Mouse (Mus musculus): Measurements from ENCODE around the gene Krtap10-10. TPM values are rescaled to one million over a fixed set of nuclear protein-coding genes. Genes with fewer than 3 reads are reported as not detected.

Krtap10-10 gene
- not detected in 2 replicates for polyA plus RNA-seq (2015; fragmentation: Nextera tagmentation; extraction: Ambion mirVana)

DNA sequence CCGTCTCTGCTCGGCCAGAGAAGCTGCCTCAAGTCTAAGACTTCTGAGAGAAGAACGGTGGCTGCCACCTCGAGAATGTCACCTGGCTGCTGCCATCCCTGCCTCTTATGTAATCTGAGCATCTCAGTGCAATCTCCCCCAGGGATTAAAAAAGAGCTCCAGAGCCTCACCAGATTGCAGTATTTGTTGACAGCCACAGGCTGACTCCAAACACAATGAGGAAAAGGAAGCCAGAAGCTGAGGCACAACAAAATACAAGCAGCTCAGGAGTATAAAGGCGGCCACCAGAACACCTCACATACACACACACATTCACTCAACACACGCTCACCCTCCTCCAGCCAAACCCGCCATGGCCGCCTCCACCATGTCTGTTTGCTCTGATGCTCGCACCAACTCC lies at the start of gene Krtap10-10:
TSS of gene Krtap10-10 (plus strand) at position 301 of the 400 bp plus-strand sequence.

GRCm38 (mm10) chr10:77787876-77788275 lies 47.9 kb upstream of the Krtap10-10 start, which contains the start of gene Gm7137:
Gm7137 (minus strand) TSS chr10:77788200.

DNA sequence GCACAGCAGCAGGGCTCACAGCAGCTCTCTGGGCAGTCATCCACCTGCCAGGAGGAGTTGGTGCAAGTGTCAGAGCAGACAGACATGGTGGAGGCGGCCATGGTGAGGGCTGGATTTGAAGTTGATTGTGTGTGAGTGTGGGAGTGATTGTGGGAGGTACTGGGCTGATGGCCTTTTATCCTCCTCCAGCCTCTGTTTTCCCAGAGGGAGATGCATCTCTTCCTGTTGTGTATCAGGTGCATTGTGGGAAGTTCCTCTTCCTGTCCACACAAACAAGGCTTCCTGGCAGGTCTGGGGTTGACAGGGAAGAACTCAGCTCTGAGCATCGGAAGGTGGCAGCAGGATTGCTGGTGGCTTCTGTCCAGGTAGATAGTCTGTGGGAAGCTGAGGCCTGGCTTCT lies 40.8 kb upstream of the Krtap10-10 start, which contains the start of gene Gm9639:
TSS of gene Gm9639 (minus strand) at position 101 of the 400 bp plus-strand sequence.

GRCm38 (mm10) chr10:77798921-77799508 lies 36.7 kb upstream of the Krtap10-10 start, which contains the start of gene Gm19668:
Gm19668 (minus strand) TSS chr10:77799133.

GRCm38 (mm10) chr10:77811743-77812142 lies 24.0 kb upstream of the Krtap10-10 start, which contains the start of gene Gm9507:
Gm9507 (minus strand) TSS chr10:77811843.

GRCm38 (mm10) chr10:77814382-77814781 lies 21.4 kb upstream of the Krtap10-10 start, which contains the start of gene Gm2696:
Gm2696 (plus strand) TSS chr10:77814682.

DNA sequence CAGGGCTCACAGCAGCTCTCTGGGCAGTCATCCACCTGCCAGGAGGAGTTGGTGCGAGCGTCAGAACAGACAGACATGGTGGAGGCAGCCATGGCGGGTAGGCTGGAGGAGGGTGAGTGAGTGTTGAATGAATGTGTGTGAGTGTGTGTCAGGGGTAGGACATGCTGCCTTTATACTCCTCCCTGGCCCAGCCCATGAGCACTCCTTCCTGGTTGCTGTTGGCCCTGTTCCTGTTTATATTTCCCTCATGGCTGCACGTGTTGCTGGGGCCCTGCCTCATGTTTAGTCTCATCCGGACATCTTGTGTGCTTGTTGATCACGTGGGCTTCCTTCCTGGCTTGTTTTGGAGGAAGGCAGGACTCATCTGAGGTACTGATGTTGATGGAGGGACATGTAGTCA lies 8.8 kb upstream of the Krtap10-10 start, which contains the start of gene Krtap10-4:
TSS of gene Krtap10-4 (minus strand) at position 145 of the 400 bp plus-strand sequence.

GRCm38 (mm10) chr10:77846503-77846902 lies 10.8 kb downstream of the Krtap10-10 start, which contains the start of gene Gm36176:
Gm36176 (plus strand) TSS chr10:77846803.

GRCm38 (mm10) chr10:77852559-77852958 lies 16.8 kb downstream of the Krtap10-10 start, which contains the start of gene Gm10318:
Gm10318 (plus strand) TSS chr10:77852859.

DNA sequence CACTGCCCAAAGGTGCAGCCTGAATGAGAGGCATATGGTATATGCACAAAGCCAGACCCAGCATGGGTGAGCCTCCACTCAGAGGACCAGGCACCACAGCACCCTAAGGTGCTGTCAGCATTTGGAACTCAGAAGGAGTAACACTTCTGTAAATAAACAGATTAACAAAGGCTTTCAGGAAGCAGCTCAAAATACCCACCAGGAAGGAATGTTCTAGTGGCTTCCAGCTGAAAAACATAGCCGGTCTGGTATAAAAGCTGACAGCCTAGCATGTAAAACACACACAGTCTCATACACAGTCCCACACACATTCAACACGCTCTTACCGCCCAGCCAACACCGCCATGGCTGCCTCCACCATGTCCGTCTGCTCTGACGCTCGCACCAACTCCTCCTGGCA lies 25.9 kb downstream of the Krtap10-10 start, which contains the start of gene Gm3285:
TSS of gene Gm3285 (plus strand) at position 301 of the 400 bp plus-strand sequence.

Other genes starting within 250 kb of the Krtap10-10 start
- 163 and 182 TPM in 2 replicates for gene Sumo3, start 229.8 kb upstream of the Krtap10-10 start, polyA plus RNA-seq (2015; fragmentation: Nextera tagmentation; extraction: Ambion mirVana)
- gene Gm49325, start 229.8 kb upstream of the Krtap10-10 start, polyA plus RNA-seq (2015; fragmentation: Nextera tagmentation; extraction: Ambion mirVana), result 5.2 and 12.6 TPM in 2 replicates
- gene Ube2g2, start 213.7 kb upstream of the Krtap10-10 start, polyA plus RNA-seq (2015; fragmentation: Nextera tagmentation; extraction: Ambion mirVana), result 41.2 and 42.6 TPM in 2 replicates
- gene Tspear, start 149.4 kb upstream of the Krtap10-10 start, polyA plus RNA-seq (2015; fragmentation: Nextera tagmentation; extraction: Ambion mirVana), result 0.10 TPM in 1 of 2 replicates, not detected in the other
- not detected in 2 replicates for gene Gm19402, start 145.2 kb upstream of the Krtap10-10 start, polyA plus RNA-seq (2015; fragmentation: Nextera tagmentation; extraction: Ambion mirVana)
- not detected in 2 replicates for gene Gm9508, start 138.7 kb upstream of the Krtap10-10 start, polyA plus RNA-seq (2015; fragmentation: Nextera tagmentation; extraction: Ambion mirVana)
- gene Gm10272, start 129.3 kb upstream of the Krtap10-10 start, polyA plus RNA-seq (2015; fragmentation: Nextera tagmentation; extraction: Ambion mirVana), result not detected in 2 replicates
- not detected in 2 replicates for gene Gm10024, start 124.5 kb upstream of the Krtap10-10 start, polyA plus RNA-seq (2015; fragmentation: Nextera tagmentation; extraction: Ambion mirVana)
- gene Gm10142, start 120.1 kb upstream of the Krtap10-10 start, polyA plus RNA-seq (2015; fragmentation: Nextera tagmentation; extraction: Ambion mirVana), result not detected in 2 replicates
- gene Krtap12-1, start 115.3 kb upstream of the Krtap10-10 start, polyA plus RNA-seq (2015; fragmentation: Nextera tagmentation; extraction: Ambion mirVana), result not detected in 2 replicates
- gene Gm10100, start 109.5 kb upstream of the Krtap10-10 start, polyA plus RNA-seq (2015; fragmentation: Nextera tagmentation; extraction: Ambion mirVana), result not detected in 2 replicates
- not detected in 2 replicates for gene Gm18596, start 93.3 kb upstream of the Krtap10-10 start, polyA plus RNA-seq (2015; fragmentation: Nextera tagmentation; extraction: Ambion mirVana)
- gene Gm9736, start 84.6 kb upstream of the Krtap10-10 start, polyA plus RNA-seq (2015; fragmentation: Nextera tagmentation; extraction: Ambion mirVana), result not detected in 2 replicates
- gene Gm3233, start 76.3 kb upstream of the Krtap10-10 start, polyA plus RNA-seq (2015; fragmentation: Nextera tagmentation; extraction: Ambion mirVana), result not detected in 2 replicates
- gene Gm3238, start 64.6 kb upstream of the Krtap10-10 start, polyA plus RNA-seq (2015; fragmentation: Nextera tagmentation; extraction: Ambion mirVana), result not detected in 2 replicates
- gene Gm7138, start 59.0 kb upstream of the Krtap10-10 start, polyA plus RNA-seq (2015; fragmentation: Nextera tagmentation; extraction: Ambion mirVana), result not detected in 2 replicates
- gene Gm3250, start 53.4 kb upstream of the Krtap10-10 start, polyA plus RNA-seq (2015; fragmentation: Nextera tagmentation; extraction: Ambion mirVana), result not detected in 2 replicates
- gene Gm7137, start 47.7 kb upstream of the Krtap10-10 start, polyA plus RNA-seq (2015; fragmentation: Nextera tagmentation; extraction: Ambion mirVana), result not detected in 2 replicates
- not detected in 2 replicates for gene Gm9639, start 40.9 kb upstream of the Krtap10-10 start, polyA plus RNA-seq (2015; fragmentation: Nextera tagmentation; extraction: Ambion mirVana)
- gene Gm19668, start 36.8 kb upstream of the Krtap10-10 start, polyA plus RNA-seq (2015; fragmentation: Nextera tagmentation; extraction: Ambion mirVana), result not detected in 2 replicates
- not detected in 2 replicates for gene Gm9507, start 24.1 kb upstream of the Krtap10-10 start, polyA plus RNA-seq (2015; fragmentation: Nextera tagmentation; extraction: Ambion mirVana)
- not detected in 2 replicates for gene Gm2696, start 21.3 kb upstream of the Krtap10-10 start, polyA plus RNA-seq (2015; fragmentation: Nextera tagmentation; extraction: Ambion mirVana)
- not detected in 2 replicates for gene Krtap10-4, start 8.9 kb upstream of the Krtap10-10 start, polyA plus RNA-seq (2015; fragmentation: Nextera tagmentation; extraction: Ambion mirVana)
- not detected in 2 replicates for gene Gm36176, start 10.9 kb downstream of the Krtap10-10 start, polyA plus RNA-seq (2015; fragmentation: Nextera tagmentation; extraction: Ambion mirVana)
- not detected in 2 replicates for gene Gm10318, start 16.9 kb downstream of the Krtap10-10 start, polyA plus RNA-seq (2015; fragmentation: Nextera tagmentation; extraction: Ambion mirVana)
- gene Gm3285, start 26.0 kb downstream of the Krtap10-10 start, polyA plus RNA-seq (2015; fragmentation: Nextera tagmentation; extraction: Ambion mirVana), result not detected in 2 replicates
- gene Lrrc3, start 66.6 kb downstream of the Krtap10-10 start, polyA plus RNA-seq (2015; fragmentation: Nextera tagmentation; extraction: Ambion mirVana), result 0.45 and 0.57 TPM in 2 replicates
- 7.4 and 8.4 TPM in 2 replicates for gene Trpm2, start 134.6 kb downstream of the Krtap10-10 start, polyA plus RNA-seq (2015; fragmentation: Nextera tagmentation; extraction: Ambion mirVana)
- 7.3 and 8.6 TPM in 2 replicates for gene 1810043G02Rik, start 142.6 kb downstream of the Krtap10-10 start, polyA plus RNA-seq (2015; fragmentation: Nextera tagmentation; extraction: Ambion mirVana)
- gene Pfkl, start 174.1 kb downstream of the Krtap10-10 start, polyA plus RNA-seq (2015; fragmentation: Nextera tagmentation; extraction: Ambion mirVana), result 39.6 and 40.7 TPM in 2 replicates
- 0.50 and 0.57 TPM in 2 replicates for gene Dnmt3l, start 206.0 kb downstream of the Krtap10-10 start, polyA plus RNA-seq (2015; fragmentation: Nextera tagmentation; extraction: Ambion mirVana)
- gene Aire, start 207.7 kb downstream of the Krtap10-10 start, polyA plus RNA-seq (2015; fragmentation: Nextera tagmentation; extraction: Ambion mirVana), result 0.07 TPM in 1 of 2 replicates, not detected in the other
- 3.8 and 4.9 TPM in 2 replicates for gene Icosl, start 233.4 kb downstream of the Krtap10-10 start, polyA plus RNA-seq (2015; fragmentation: Nextera tagmentation; extraction: Ambion mirVana)

All from spleen, postnatal 0 days (tissue).